Mouse (Mus musculus): ENCODE measurements around the gene Xcr1.

Gene Xcr1

GRCm38 (mm10) chr9:123814821-123815220 lies 47.0 kb downstream of the Xcr1 start:
- no peak for DNase-seq (ENCODE audit: low read depth)

GRCm38 (mm10) chr9:123814326-123814725 lies 47.5 kb downstream of the Xcr1 start:
- DNase-seq (ENCODE audit: low read depth) = no peak

- no peak for DNase-seq (ENCODE audit: low read depth)
Measured at GRCm38 (mm10) chr9:123811831-123812230, 50.0 kb downstream of the Xcr1 start.

GRCm38 (mm10) chr9:123808583-123808982 lies 53.2 kb downstream of the Xcr1 start:
- DNase-seq (ENCODE audit: low read depth) = no peak

GRCm38 (mm10) chr9:123806267-123806666 lies 55.6 kb downstream of the Xcr1 start, which contains the start of gene Cxcr6:
Gene Cxcr6, plus strand, starts transcription at chr9:123806475.
- no peak for DNase-seq (ENCODE audit: low read depth)

- no peak for DNase-seq (ENCODE audit: low read depth)
Measured at GRCm38 (mm10) chr9:123805241-123805640, 56.6 kb downstream of the Xcr1 start.

- DNase-seq (ENCODE audit: low read depth) = no peak
Measured at GRCm38 (mm10) chr9:123802896-123803295, 58.9 kb downstream of the Xcr1 start.

- no peak for DNase-seq (ENCODE audit: low read depth)
Measured at GRCm38 (mm10) chr9:123802421-123802820, 59.4 kb downstream of the Xcr1 start.

All from c-Kit-positive CD71-positive TER-119-negative erythroid progenitor cells, embryonic 14.5 days (primary cell).